Mouse (Mus musculus): Measurements from ENCODE around the gene Shld2. TPM values are rescaled to one million over a fixed set of nuclear protein-coding genes. Genes with fewer than 3 reads are reported as not detected.

The Shld2 gene
- polyA plus RNA-seq, 1 experiment, result not detected

DNA sequence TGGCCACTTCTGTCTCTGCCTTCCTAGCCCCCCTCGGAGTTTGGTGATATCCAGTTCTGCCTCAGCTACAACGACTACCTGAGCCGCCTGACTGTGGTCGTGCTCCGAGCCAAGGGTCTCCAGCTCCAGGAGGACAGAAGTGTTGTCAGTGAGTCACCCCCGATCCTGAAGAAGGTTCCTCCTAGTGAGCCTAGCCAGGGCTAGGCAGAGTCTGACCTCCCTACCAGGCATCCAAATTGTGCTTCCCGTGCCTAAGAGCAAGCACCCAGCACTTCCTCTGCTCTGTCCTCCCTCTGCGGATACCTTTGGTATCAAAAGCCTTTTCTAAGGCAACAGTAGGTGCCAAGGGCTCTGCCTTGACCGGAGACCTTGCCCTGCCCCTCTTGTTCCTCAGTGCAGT is 84.3 kb downstream of the Shld2 start:
- WGBS, result 90% methylated on average over 9 of the region's 9 CpGs
- peaks cover 5% of the 10 kb centered on the region; the same call in 1 of the 2 replicates for H3K4me1 ChIP-seq (ENCODE audit: control insufficient read depth, insufficient read depth, low read length)
- no peak for TF ChIP-seq POLR2A (IDR thresholded peaks at IDR 0.05; ENCODE audit: insufficient read depth, low read depth, low read length)
- no peak for TF ChIP-seq CTCF (IDR thresholded peaks at IDR 0.05; ENCODE audit: insufficient read depth, low read depth, low read length)
- no peak overlapping the region for H3K27ac ChIP-seq (ENCODE audit: insufficient read depth, low read depth, low read length)
- no peak overlapping the region for H3K4me3 ChIP-seq (ENCODE audit: insufficient read depth, low read depth, low read length)

DNA sequence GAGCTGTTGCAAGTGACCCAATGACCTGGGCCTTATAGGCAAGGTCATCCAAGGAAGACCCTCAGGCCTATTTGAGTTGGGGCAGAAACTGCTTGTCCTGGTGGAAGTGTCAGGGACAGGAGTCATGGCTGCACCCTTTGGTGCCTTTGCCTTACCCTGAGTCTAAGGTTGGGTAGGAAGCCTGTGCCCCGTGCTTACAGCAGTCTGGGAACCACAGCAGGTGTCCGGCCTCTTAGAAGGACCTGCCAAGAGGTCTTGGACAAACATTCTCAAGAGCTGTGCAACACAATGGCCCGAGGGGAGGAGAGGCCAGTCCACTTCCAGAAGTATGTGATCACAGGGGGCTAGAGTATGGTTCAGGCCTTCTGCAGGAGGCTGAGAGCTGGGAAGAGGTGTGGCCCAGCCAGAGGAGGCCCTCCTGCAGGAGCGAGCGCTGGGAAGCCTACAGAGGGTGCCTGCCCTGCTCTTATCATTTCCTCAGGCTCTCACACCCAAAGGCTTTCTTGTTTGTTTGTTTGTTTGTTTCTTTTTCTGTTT is 86.9 kb downstream of the Shld2 start:
- no peak for TF ChIP-seq CTCF (IDR thresholded peaks at IDR 0.05; ENCODE audit: insufficient read depth, low read depth, low read length)
- Histone ChIP-seq H3K4me1 (ENCODE audit: control insufficient read depth, insufficient read depth, low read length) (peaks cover 9% of the 10 kb centered on the region), H3K4me3 (ENCODE audit: insufficient read depth, low read depth, low read length) (no peak overlapping the region), H3K27ac (ENCODE audit: insufficient read depth, low read depth, low read length) (no peak overlapping the region)
- 78% methylated on average over 5 of the region's 5 CpGs for WGBS

DNA sequence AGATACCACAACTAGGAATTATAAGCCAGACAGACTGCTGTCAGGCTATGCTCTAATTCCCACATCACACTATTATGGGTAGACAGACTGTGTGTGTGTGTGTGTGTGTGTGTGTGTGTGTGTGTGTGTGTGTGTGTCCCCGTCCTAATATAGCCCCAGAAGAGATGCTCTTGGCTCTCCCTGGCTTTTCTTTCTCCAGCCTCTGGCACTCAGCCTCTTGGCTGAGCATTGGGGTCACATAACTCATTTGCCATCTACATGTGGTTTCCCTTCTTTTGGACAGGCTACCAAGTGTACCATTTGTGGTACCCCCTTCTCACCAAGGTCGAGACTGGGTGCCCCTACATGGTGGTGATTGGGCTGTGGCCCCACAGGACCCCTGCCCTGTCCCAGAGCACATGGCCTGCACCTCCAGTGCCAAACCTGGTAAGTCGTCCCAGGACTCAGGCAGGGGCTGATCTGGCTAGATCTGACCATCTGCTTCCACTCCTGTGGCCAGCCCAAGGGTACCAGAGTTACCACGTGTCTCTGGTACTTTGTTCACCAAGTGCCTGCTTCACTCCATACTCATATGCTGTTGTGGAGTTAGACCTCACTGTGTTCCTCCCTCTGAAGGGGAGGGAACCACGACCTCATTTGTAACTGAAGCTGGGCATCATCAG is 88.7 kb downstream of the Shld2 start:
- no peak overlapping the region for H3K4me3 ChIP-seq (ENCODE audit: insufficient read depth, low read depth, low read length)
- no peak overlapping the region for H3K27ac ChIP-seq (ENCODE audit: insufficient read depth, low read depth, low read length)
- TF ChIP-seq POLR2A (IDR thresholded peaks at IDR 0.05; ENCODE audit: insufficient read depth, low read depth, low read length) (no peak), CTCF (IDR thresholded peaks at IDR 0.05; ENCODE audit: insufficient read depth, low read depth, low read length) (no peak)
- 65% methylated on average over 5 of the region's 5 CpGs for WGBS
- H3K4me1 ChIP-seq (ENCODE audit: control insufficient read depth, insufficient read depth, low read length), result peaks cover 8% of the 10 kb centered on the region

DNA sequence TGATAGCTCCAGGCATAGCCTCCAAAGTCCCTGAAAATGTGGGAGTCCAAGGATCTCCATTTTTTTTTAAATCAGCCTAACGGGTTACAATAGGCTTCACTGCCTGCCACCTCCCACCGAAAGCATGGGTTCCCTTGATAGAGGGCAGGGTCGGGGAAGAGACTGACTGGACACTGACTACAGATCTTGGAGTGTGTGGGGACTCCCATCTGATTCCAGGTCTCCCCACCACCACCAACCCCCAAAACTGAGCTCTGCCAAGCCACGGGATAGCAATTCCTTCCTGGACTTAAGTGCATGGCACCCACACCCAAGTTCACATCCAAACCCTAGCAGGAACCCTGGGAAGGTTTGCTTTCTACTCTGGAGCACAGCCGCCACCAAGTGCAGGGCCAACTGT is 89.9 kb downstream of the Shld2 start:
- H3K4me1 ChIP-seq (ENCODE audit: control insufficient read depth, insufficient read depth, low read length), result peaks cover 4% of the 10 kb centered on the region; the same call in 1 of the 2 replicates
- TF ChIP-seq CTCF (IDR thresholded peaks at IDR 0.05; ENCODE audit: insufficient read depth, low read depth, low read length), result no peak
- 77% methylated on average over 5 of the region's 5 CpGs for WGBS
- no peak overlapping the region for H3K27ac ChIP-seq (ENCODE audit: insufficient read depth, low read depth, low read length)
- no peak overlapping the region for H3K4me3 ChIP-seq (ENCODE audit: insufficient read depth, low read depth, low read length)

DNA sequence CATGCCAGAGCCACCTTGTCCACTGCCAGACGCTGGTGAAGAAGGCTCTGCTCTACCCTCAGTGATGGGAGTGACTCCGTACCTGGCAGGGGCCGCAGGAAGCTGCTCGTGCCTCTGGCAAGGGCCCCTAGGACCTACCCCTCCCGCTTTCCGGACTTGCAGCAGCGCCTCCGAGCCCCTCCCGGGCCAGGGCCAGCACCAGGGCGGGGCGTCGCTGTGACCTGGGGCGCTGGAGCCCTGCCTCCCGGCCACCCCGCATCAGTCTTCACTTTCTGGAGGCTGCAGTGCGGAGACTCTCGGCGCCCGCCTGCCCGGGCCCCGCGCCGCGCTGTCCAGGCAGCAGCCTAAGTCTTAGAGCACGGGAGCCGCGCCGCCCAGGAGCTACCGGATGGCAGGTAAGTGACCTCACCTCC is 90.5 kb downstream of the Shld2 start:
- no peak for TF ChIP-seq CTCF (IDR thresholded peaks at IDR 0.05; ENCODE audit: insufficient read depth, low read depth, low read length)
- TF ChIP-seq POLR2A (IDR thresholded peaks at IDR 0.05; ENCODE audit: insufficient read depth, low read depth, low read length), result no peak
- H3K4me1 ChIP-seq (ENCODE audit: control insufficient read depth, insufficient read depth, low read length), result peaks cover 4% of the 10 kb centered on the region; the same call in 1 of the 2 replicates
- H3K4me3 ChIP-seq (ENCODE audit: insufficient read depth, low read depth, low read length), result no peak overlapping the region
- no peak overlapping the region for H3K27ac ChIP-seq (ENCODE audit: insufficient read depth, low read depth, low read length)
- WGBS, result 9% methylated on average over 29 of the region's 29 CpGs

DNA sequence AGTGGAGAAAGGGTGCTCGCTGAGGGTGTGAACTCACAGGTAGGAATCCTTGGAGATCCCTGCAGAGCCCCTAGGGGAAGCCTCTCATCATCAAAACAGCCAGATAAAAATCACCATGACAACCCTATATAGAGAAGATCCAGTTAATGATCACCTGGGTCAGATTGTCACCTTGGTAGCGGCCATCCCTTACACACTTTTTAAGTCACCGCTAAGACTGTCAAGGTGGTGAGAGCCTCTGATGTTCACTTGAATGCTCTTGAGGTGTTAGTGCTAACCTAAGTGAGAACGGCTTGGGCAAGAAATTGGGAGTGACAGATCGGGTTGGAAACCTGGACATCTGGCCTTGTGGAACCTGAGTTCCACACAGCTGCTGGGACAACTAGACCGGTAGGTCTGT is 91.0 kb downstream of the Shld2 start, which contains the start of gene Syt15:
Syt15 (plus strand) TSS at position 301 of the 400 bp plus-strand sequence.
- TF ChIP-seq POLR2A (IDR thresholded peaks at IDR 0.05; ENCODE audit: insufficient read depth, low read depth, low read length), result no peak
- TF ChIP-seq CTCF (IDR thresholded peaks at IDR 0.05; ENCODE audit: insufficient read depth, low read depth, low read length), result no peak
- 87% methylated on average over 6 of the region's 6 CpGs for WGBS
- Histone ChIP-seq H3K4me3 (ENCODE audit: insufficient read depth, low read depth, low read length) (no peak within 1 kb of the TSS), H3K4me1 (ENCODE audit: control insufficient read depth, insufficient read depth, low read length) (peaks cover 4% of the 10 kb centered on the region; the same call in 1 of the 2 replicates), H3K27ac (ENCODE audit: insufficient read depth, low read depth, low read length) (no peak within 1 kb of the TSS)

DNA sequence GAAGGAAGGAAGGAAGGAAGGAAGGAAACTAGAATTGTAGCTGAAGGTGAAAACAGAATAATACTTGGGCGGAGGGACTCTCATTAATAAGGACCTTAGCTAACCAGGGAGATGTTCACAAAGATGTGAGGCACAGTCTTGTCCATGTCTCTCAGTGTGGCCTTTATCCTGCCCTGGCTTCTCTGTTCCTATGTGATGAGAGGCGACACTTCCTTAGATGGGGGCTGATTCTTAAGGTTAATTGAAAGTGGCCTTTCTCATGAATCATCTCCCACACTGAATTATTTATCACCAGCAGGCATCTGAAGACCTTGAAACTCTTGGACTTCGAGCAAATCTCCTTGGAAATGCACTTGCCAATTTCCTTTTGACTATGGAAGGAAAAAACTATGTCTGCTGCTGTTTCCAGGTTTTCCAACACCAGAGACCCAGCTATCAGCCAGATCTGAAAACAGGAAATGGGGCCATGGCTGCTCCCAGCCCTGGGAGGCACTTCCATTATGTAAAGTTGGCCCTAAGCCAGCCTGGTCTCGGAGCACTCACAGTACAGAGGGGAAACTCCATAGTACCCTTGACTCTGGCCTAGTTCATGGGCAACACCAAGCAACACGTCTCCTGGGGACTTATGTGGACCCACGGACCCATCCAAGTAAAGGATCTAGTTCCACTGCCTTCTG is 94.7 kb downstream of the Shld2 start:
- no peak for TF ChIP-seq CTCF (IDR thresholded peaks at IDR 0.05; ENCODE audit: insufficient read depth, low read depth, low read length)
- WGBS, result 73% methylated on average over 6 of the region's 6 CpGs

DNA sequence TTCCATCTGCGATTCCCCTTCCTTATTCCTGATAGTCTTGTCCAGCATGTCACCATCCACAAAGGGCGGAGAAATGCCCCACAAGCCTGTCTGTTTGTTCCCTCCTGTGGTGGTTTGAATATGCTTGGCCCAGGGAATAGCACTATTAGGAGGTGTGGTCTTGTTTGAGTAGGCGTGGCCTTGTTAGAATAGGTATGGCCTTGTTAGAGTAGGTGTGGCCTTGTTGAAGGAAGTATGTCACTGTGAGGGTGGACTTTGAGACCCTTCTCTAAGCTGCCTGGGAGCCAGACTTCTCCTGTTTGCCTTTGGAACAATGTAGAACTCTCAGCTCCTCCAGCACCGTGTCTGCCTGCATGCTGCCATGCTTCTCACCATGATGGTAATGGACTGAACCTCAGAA is 100.4 kb downstream of the Shld2 start:
- Histone ChIP-seq H3K4me3 (ENCODE audit: insufficient read depth, low read depth, low read length) (no peak overlapping the region), H3K4me1 (ENCODE audit: control insufficient read depth, insufficient read depth, low read length) (no peaks in the 10 kb centered on the region), H3K27ac (ENCODE audit: insufficient read depth, low read depth, low read length) (no peak overlapping the region)
- WGBS, result 90% methylated on average over 4 of the region's 4 CpGs
- TF ChIP-seq POLR2A (IDR thresholded peaks at IDR 0.05; ENCODE audit: insufficient read depth, low read depth, low read length), result no peak
- TF ChIP-seq CTCF (IDR thresholded peaks at IDR 0.05; ENCODE audit: insufficient read depth, low read depth, low read length), result no peak

More for the DNA sequence above, 94.7 kb downstream of the Shld2 start:
- Histone ChIP-seq H3K27ac (ENCODE audit: insufficient read depth, low read depth, low read length) (no peak overlapping the region), H3K4me1 (ENCODE audit: control insufficient read depth, insufficient read depth, low read length) (peaks cover 4% of the 10 kb centered on the region; the same call in 1 of the 2 replicates), H3K4me3 (ENCODE audit: insufficient read depth, low read depth, low read length) (no peak overlapping the region)

DNA sequence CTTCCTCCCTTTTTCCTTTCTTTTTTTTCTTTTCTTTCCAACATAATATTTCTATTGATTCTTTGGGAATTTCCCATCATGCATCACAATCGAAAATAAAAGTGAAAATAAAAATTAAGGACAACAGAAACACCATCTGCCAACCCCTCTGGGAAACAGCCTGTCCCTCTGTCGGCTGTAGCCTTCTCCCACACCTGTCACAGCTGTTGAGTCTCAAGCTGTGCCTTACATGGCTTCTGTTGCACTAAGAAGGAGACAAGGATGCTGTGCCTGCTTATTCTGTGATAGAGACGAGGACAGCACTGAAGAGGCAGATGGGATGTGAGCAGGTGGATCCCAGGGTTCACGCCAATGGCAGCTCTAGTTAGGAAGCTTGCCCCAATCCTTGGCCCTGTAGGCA is 101.2 kb downstream of the Shld2 start:
- Histone ChIP-seq H3K4me1 (ENCODE audit: control insufficient read depth, insufficient read depth, low read length) (no peaks in the 10 kb centered on the region), H3K27ac (ENCODE audit: insufficient read depth, low read depth, low read length) (no peak overlapping the region), H3K4me3 (ENCODE audit: insufficient read depth, low read depth, low read length) (no peak overlapping the region)
- WGBS, result 63% methylated on average over 4 of the region's 4 CpGs
- TF ChIP-seq CTCF (IDR thresholded peaks at IDR 0.05; ENCODE audit: insufficient read depth, low read depth, low read length), result no peak
- TF ChIP-seq POLR2A (IDR thresholded peaks at IDR 0.05; ENCODE audit: insufficient read depth, low read depth, low read length), result no peak
